Mouse (Mus musculus) myocyte (in vitro differentiated cells): ENCODE data around the gene Copa. TPM values are rescaled to one million over a fixed set of nuclear protein-coding genes. Genes with fewer than 3 reads are reported as not detected.

Experiments
- H3K27me3 ChIP-seq: one replicate; pipeline ENCODE4 v1.6.1; 2011; ENCODE audit not compliant: control insufficient read depth, insufficient read depth, insufficient read length
- H3K36me3 ChIP-seq: one replicate; pipeline ENCODE4 v1.6.1; 2011; ENCODE audit not compliant: control insufficient read depth, insufficient read depth
- H3K4me2 ChIP-seq: one replicate; pipeline ENCODE4 v1.6.1; 2011; ENCODE audit warnings: low read depth, control low read depth
- H3K4me3 ChIP-seq: one replicate; pipeline ENCODE4 v1.5.1; 2011; ENCODE audit warnings: mild to moderate bottlenecking, control low read depth, moderate library complexity
- H3K79me2 ChIP-seq: one replicate; pipeline ENCODE4 v1.6.1; 2011; ENCODE audit not compliant: control insufficient read depth, insufficient read depth
- H3ac ChIP-seq: one replicate; pipeline ENCODE4 v1.6.1; 2011; ENCODE audit not compliant: control insufficient read depth, insufficient read length
- CEBPB ChIP-seq: IDR thresholded peaks from 2 replicates; pipeline ENCODE4 v1.6.1; 2011; ENCODE audit warnings: mild to moderate bottlenecking, moderate library complexity; ENCODE audit not compliant: poor library complexity, insufficient read depth, severe bottlenecking
- E2F4 ChIP-seq: IDR thresholded peaks from one replicate; pipeline ENCODE4 v1.6.1; 2011; ENCODE audit warnings: mild to moderate bottlenecking, control low read depth, moderate library complexity; ENCODE audit not compliant: insufficient read depth
- MAX ChIP-seq: IDR thresholded peaks from one replicate; pipeline ENCODE4 v1.6.1; 2011; ENCODE audit warnings: low read depth, mild to moderate bottlenecking, control low read depth
- MYOD1 ChIP-seq, 3 experiments: IDR thresholded peaks; one replicate each; pipeline ENCODE4 v1.6.1; 2011; ENCODE audit warnings: control low read depth in 2 of 3, low read depth in 2 of 3, mild to moderate bottlenecking in 2 of 3, moderate library complexity in 1 of 3; ENCODE audit not compliant: insufficient read length in 2 of 3, control insufficient read depth in 1 of 3
- MYOG ChIP-seq, 3 experiments: IDR thresholded peaks; one replicate each; pipeline ENCODE4 v1.6.1; 2011; ENCODE audit warnings: control low read depth in 2 of 3, low read depth in 2 of 3, mild to moderate bottlenecking in 2 of 3; ENCODE audit not compliant: insufficient read length in 2 of 3, control insufficient read depth in 1 of 3, insufficient read depth in 1 of 3
- POLR2A ChIP-seq: IDR thresholded peaks from one replicate; pipeline ENCODE4 v1.6.1; 2011; ENCODE audit warnings: low read depth, mild to moderate bottlenecking, control low read depth, moderate library complexity; ENCODE audit not compliant: insufficient read length
- POLR2AphosphoS2 ChIP-seq: IDR thresholded peaks from one replicate; pipeline ENCODE4 v1.6.1; 2011; ENCODE audit warnings: low read depth, control low read depth; ENCODE audit not compliant: insufficient read length
- REST ChIP-seq: IDR thresholded peaks from one replicate; pipeline ENCODE4 v1.6.1; 2011; ENCODE audit warnings: mild to moderate bottlenecking, control low read depth, moderate library complexity; ENCODE audit not compliant: insufficient read depth, insufficient read length
- SRF ChIP-seq: IDR thresholded peaks from one replicate; pipeline ENCODE4 v1.6.1; 2011; ENCODE audit warnings: low read depth; ENCODE audit not compliant: control insufficient read depth, insufficient read length
- TCF12 ChIP-seq: IDR thresholded peaks from one replicate; pipeline ENCODE4 v1.6.1; 2011; ENCODE audit warnings: mild to moderate bottlenecking, control low read depth; ENCODE audit not compliant: poor library complexity, insufficient read depth, severe bottlenecking
- TCF3 ChIP-seq: IDR thresholded peaks from one replicate; pipeline ENCODE4 v1.6.1; 2011; ENCODE audit warnings: low read depth, control low read depth; ENCODE audit not compliant: insufficient read length
- USF1 ChIP-seq: IDR thresholded peaks from one replicate; pipeline ENCODE4 v1.6.1; 2011; ENCODE audit warnings: low read depth, mild to moderate bottlenecking, control low read depth, moderate library complexity
- polyA plus RNA-seq: library from polyadenylated mRNA; unstranded; fragments of >200 nt; fragmentation: generic; extraction: Trizol; gene quantifications from one replicate; pipeline ENCODE4 v1.2.1, GENCODE M21; 2012; ENCODE audit warnings: missing spikeins

The Copa gene
- 144 TPM for polyA plus RNA-seq

DNA sequence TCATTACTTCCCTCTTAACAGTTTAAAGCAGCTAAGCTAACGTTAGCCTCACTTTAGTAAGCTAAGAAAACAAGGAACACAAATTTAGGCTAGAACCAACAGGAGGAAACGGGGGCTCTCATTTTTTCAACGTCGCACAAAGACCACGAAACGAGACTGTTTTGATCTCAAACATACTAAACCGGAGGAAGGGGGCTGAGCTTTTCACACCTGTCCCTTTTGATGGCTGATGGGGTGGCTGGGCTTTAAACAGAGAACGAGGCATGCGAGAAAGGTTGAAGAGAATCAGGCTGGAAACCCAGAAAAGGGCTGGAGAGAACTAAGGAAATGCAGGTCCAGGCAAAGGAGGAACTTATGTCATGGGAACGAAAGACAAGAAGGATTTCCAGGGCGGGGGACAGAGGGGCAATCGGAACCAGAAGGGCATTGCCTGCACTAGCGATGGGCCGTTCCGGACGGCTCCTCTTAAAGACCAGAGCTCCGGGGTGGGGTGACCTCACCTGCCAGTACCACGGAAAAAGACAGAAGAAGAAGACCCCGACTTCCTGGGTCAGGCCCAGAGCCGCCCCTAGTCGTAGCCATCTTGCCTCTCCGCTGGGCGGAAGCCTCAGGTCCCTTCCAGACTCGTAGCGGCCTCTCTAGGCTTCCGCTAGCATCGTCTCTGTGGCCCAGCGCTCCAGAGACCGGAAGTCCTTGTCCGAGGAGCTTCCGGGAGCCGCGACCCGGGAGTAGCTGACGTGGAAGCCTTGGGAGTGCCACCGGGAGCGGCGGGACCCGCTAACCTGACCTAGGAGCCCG, at the start of gene Copa, which contains the start of gene Ncstn:
Copa (plus strand) TSS at position 429 of the 798 bp plus-strand sequence.
Ncstn (minus strand) TSS at position 695 of the 798 bp plus-strand sequence.
- H3K27me3 ChIP-seq = no peaks in the 10 kb centered on the region
- H3K4me2 ChIP-seq = peak within 1 kb of the TSS; percentile 78
- H3K36me3 ChIP-seq = peaks cover 15% of the 10 kb centered on the region
- peak within 1 kb of the TSS; percentile 100 for H3K4me3 ChIP-seq
- H3ac ChIP-seq = peak within 1 kb of the TSS; percentile 9
- H3K79me2 ChIP-seq = peaks cover 63% of the 10 kb centered on the region
- TF ChIP-seq REST (no peak), POLR2A (peak; percentile 62), MYOD1 (IDR thresholded peaks at IDR 0.05; ENCODE audit: control insufficient read depth in 1 of 3, insufficient read length in 2 of 3, low read depth in 2 of 3) (no peak), E2F4 (no peak), SRF (no peak), USF1 (no peak), CEBPB (no peak), TCF12 (no peak), POLR2AphosphoS2 (peak; percentile 64), MAX (no peak)

DNA sequence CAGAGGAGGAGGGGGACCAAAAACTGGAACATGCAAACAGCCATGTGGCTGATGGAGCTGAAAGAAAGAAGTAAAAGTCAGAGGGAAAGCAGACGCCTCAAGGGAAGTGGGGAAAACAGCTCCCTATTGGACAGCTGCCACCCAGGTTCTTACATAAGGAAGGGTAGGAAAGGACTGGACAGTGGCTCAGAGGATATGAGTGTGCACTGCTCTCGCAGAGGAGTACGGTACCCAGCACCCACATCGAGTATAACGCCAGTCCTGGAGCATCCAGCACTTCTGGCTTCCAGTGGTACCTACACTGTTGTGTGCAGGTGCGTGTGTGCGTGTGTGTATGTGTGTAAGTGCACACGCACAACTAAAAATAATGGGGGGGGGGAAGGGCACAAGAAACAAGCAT, 35.9 kb upstream of the Copa start:
- H3K4me3 ChIP-seq = no peak overlapping the region
- peaks cover 4% of the 10 kb centered on the region for H3K27me3 ChIP-seq
- no peaks in the 10 kb centered on the region for H3K79me2 ChIP-seq
- no peaks in the 10 kb centered on the region for H3K36me3 ChIP-seq
- no peak overlapping the region for H3K4me2 ChIP-seq
- no peak for TF ChIP-seq SRF
- no peak for TF ChIP-seq REST
- TF ChIP-seq POLR2AphosphoS2 = no peak
- TF ChIP-seq USF1 = no peak
- no peak for TF ChIP-seq TCF3
- no peak for TF ChIP-seq TCF12
- no peak for TF ChIP-seq POLR2A
- no peak for TF ChIP-seq MAX
- TF ChIP-seq E2F4 = no peak
- H3ac ChIP-seq = no peak overlapping the region

DNA sequence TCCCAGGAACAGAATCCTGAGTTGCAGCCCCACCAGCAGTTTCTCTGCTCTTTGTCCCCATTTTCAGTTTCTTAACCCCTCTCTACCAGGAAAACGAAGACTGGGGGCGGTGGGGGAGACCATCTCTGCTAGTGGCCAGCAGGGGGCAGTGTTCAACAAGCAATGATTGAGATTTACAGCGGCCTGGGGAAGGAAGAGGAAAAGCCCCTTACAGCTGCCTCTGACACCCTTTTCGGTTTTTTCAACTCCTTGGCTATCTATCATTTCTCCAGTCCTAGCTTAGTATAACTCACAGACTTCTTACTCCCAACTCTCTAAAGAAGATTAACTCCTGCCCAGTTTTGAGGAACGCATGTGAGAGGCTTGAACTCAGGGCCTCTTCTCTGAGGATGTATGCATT, 35.4 kb upstream of the Copa start:
- Histone ChIP-seq H3ac (no peak overlapping the region), H3K4me3 (no peak overlapping the region), H3K36me3 (no peaks in the 10 kb centered on the region), H3K27me3 (peaks cover 4% of the 10 kb centered on the region), H3K79me2 (no peaks in the 10 kb centered on the region), H3K4me2 (peak overlapping the region; percentile 36)
- TF ChIP-seq USF1 = no peak
- no peak for TF ChIP-seq MAX
- no peak for TF ChIP-seq CEBPB

DNA sequence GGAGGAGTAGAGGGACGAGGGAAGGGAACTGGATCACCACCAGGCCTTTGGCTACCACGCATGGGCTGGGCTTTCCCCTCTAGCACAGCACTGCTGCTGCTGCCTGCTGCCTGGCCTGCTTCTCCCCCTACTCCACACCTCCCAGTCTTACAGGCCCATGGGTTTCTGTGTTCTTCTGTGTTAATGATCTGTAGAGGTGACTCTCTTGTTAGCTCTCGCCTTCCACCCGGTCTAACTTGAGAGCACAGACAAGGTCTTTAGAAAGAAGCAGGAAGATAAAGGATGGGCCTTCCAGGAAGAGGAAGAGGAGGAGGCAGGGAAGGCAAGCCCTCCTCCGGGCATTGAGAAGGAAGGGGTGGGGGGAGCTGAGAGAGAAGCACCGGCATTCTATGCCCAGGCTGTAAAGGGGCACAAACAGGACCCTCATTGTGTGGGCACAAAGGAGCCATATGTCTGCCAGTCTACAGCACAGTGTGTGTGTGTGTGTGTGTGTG, 34.0 kb upstream of the Copa start:
- Histone ChIP-seq H3K4me2 (no peak overlapping the region), H3K36me3 (no peaks in the 10 kb centered on the region), H3K27me3 (peaks cover 4% of the 10 kb centered on the region), H3K4me3 (no peak overlapping the region), H3K79me2 (no peaks in the 10 kb centered on the region), H3ac (no peak overlapping the region)
- TF ChIP-seq CEBPB (no peak), POLR2A (no peak), POLR2AphosphoS2 (no peak), MAX (no peak), MYOG (IDR thresholded peaks at IDR 0.05; ENCODE audit: control insufficient read depth in 1 of 3, insufficient read depth in 1 of 3, insufficient read length in 2 of 3, low read depth in 2 of 3) (no peak), TCF3 (no peak), SRF (no peak), E2F4 (no peak), USF1 (no peak), TCF12 (no peak)

- Histone ChIP-seq H3K79me2 (no peaks in the 10 kb centered on the region), H3K27me3 (peaks cover 4% of the 10 kb centered on the region), H3K4me2 (peak overlapping the region; percentile 66)
Measured at GRCm38 (mm10) chr1:172049131-172049782, 33.1 kb upstream of the Copa start.

More at GRCm38 (mm10) chr1:172049131-172049782, 33.1 kb upstream of the Copa start:
- Histone ChIP-seq H3K36me3 (no peaks in the 10 kb centered on the region), H3ac (no peak overlapping the region), H3K4me3 (no peak overlapping the region)
- no peak for TF ChIP-seq REST
- TF ChIP-seq SRF = no peak
- TF ChIP-seq TCF3 = no peak
- peak in 1 of 3 experiments; percentile 4 for TF ChIP-seq MYOG (IDR thresholded peaks at IDR 0.05; ENCODE audit: control insufficient read depth in 1 of 3, insufficient read depth in 1 of 3, insufficient read length in 2 of 3, low read depth in 2 of 3)
- TF ChIP-seq TCF12 = no peak
